ENCODE assay signal across 8 mouse cellular contexts in genomic region chr13:107677091-107677470, GRCm38 (mm10).
DNase-seq lines count a peak whose midpoint lies in the region; ATAC-seq lines count a peak whose summit lies in the region.

No protein-coding gene starts in this region.

- H3K4me2 ChIP-seq in kidney, embryonic 16.5 days (replicated peaks; ENCODE audit: low read depth, low read length): no peak overlapping the region
- no peak overlapping the region for H3K4me2 ChIP-seq in heart, embryonic 14.5 days (ENCODE audit: low read length)

- ATAC-seq in kidney, embryonic 16.5 days (ENCODE audit: low FRiP score, low TSS enrichment): no peak
- no peak for ATAC-seq in heart, embryonic 14.5 days (ENCODE audit: insufficient number of reproducible peaks, insufficient read depth, low FRiP score, low read depth)

- H3K27me3 ChIP-seq in kidney, embryonic 16.5 days (ENCODE audit: insufficient read depth, low read length): no peaks in the 10 kb centered on the region
- H3K27me3 ChIP-seq in heart, embryonic 14.5 days (ENCODE audit: control insufficient read depth, insufficient read depth, low read length): no peaks in the 10 kb centered on the region

- peak overlapping the region; percentile 93 for H3K27ac ChIP-seq in kidney, embryonic 16.5 days (ENCODE audit: low read length)
- peak overlapping the region; percentile 67 to 71 for H3K27ac ChIP-seq in heart, embryonic 14.5 days (replicated peaks in 1 of 2; ENCODE audit: control insufficient read depth in 1 of 2, insufficient read depth in 1 of 2, low read depth in 2 of 2, low read length in 2 of 2)

- intact Hi-C loops in left cerebral cortex, postnatal 36 days (cut with DNase I): no loop called here

- DNase-seq in adrenal gland, postnatal 14 days: peak; percentile 19
- no peak for DNase-seq in adrenal gland, postnatal 10 days
- DNase-seq in kidney, adult 9 months: no peak
- DNase-seq in lung, postnatal 14 days: peak; percentile 52
- DNase-seq in cerebellum, adult 18-20 months: no peak
- no peak for DNase-seq in left cerebral cortex, postnatal 36 days (ENCODE audit: low spot score in 2 of 2)

- WGBS in kidney, embryonic 16.5 days: 52% methylated on average over 8 of the region's 8 CpGs
- 54% methylated on average over 8 of the region's 8 CpGs for WGBS in heart, embryonic 14.5 days

- peaks cover 20% of the 10 kb centered on the region for H3K4me1 ChIP-seq in kidney, embryonic 16.5 days (ENCODE audit: insufficient read depth, low read length)
- H3K4me1 ChIP-seq in heart, embryonic 14.5 days (ENCODE audit: control insufficient read depth in 2 of 2, insufficient read depth in 2 of 2, low read length in 2 of 2): peaks cover 9 to 10% of the 10 kb centered on the region in 2 experiments; a peak in 3 of 4 replicates

- no peak overlapping the region for H3K4me3 ChIP-seq in kidney, embryonic 16.5 days (ENCODE audit: low read length)
- no peak overlapping the region for H3K4me3 ChIP-seq in heart, embryonic 14.5 days (ENCODE audit: control insufficient read depth in 1 of 2, insufficient read depth in 1 of 2, low read depth in 1 of 2, low read length in 2 of 2)

- H3K36me3 ChIP-seq in kidney, embryonic 16.5 days (ENCODE audit: insufficient read depth, low read length): no peaks in the 10 kb centered on the region
- no peaks in the 10 kb centered on the region for H3K36me3 ChIP-seq in heart, embryonic 14.5 days (ENCODE audit: control insufficient read depth, insufficient read depth, low read length)

- H3K9ac ChIP-seq in kidney, embryonic 16.5 days (replicated peaks; ENCODE audit: low read length): no peak overlapping the region
- no peak overlapping the region for H3K9ac ChIP-seq in heart, embryonic 14.5 days (ENCODE audit: low read length)

- no peaks in the 10 kb centered on the region for H3K9me3 ChIP-seq in kidney, embryonic 16.5 days (ENCODE audit: low read length)
- H3K9me3 ChIP-seq in heart, embryonic 14.5 days (ENCODE audit: control insufficient read depth, low read length): no peaks in the 10 kb centered on the region

Comparison
In these comparisons a context has a peak if more than half of its experiments do, and no peak if none do; other contexts are left out.
1. DNase-seq: peak in adrenal gland, postnatal 14 days (single experiment) and lung, postnatal 14 days (single experiment); none in adrenal gland, postnatal 10 days (single experiment), kidney, adult 9 months (single experiment), cerebellum, adult 18-20 months (0 of 2) and left cerebral cortex, postnatal 36 days (0 of 2).